Mouse (Mus musculus) C2C12 (cell line): ENCODE measurements around the gene Ank. TPM values are rescaled to one million over a fixed set of nuclear protein-coding genes. Genes with fewer than 3 reads are reported as not detected.

Experiments
- H3K27me3 ChIP-seq: one replicate; pipeline ENCODE4 v1.6.1; 2011; ENCODE audit not compliant: control insufficient read depth, insufficient read depth, insufficient read length
- H3K36me3 ChIP-seq: one replicate; pipeline ENCODE4 v1.6.1; 2011; ENCODE audit not compliant: control insufficient read depth, insufficient read depth
- H3K4me3 ChIP-seq: one replicate; pipeline ENCODE4 v1.5.1; 2011; ENCODE audit warnings: mild to moderate bottlenecking, control low read depth; ENCODE audit not compliant: poor library complexity, insufficient read depth, severe bottlenecking
- H3K79me2 ChIP-seq: one replicate; pipeline ENCODE4 v1.6.1; 2011; ENCODE audit not compliant: control insufficient read depth, insufficient read depth
- H3K79me3 ChIP-seq: one replicate; pipeline ENCODE4 v1.6.1; 2011; ENCODE audit warnings: low read depth, control low read depth
- H3ac ChIP-seq: one replicate; pipeline ENCODE3; 2011; ENCODE audit warnings: low read depth; ENCODE audit not compliant: control insufficient read depth, insufficient read length
- CEBPB ChIP-seq: IDR thresholded peaks from one replicate; pipeline ENCODE4 v1.6.1; 2011; ENCODE audit warnings: low read depth, mild to moderate bottlenecking, control low read depth, moderate library complexity
- CTCF ChIP-seq: IDR thresholded peaks from one replicate; pipeline ENCODE4 v1.5.1; 2011; ENCODE audit not compliant: control insufficient read depth, insufficient read depth, insufficient read length
- FOSL1 ChIP-seq: IDR thresholded peaks from one replicate; pipeline ENCODE4 v1.8.0; 2011; ENCODE audit warnings: mild to moderate bottlenecking, low read length; ENCODE audit not compliant: poor library complexity, insufficient read depth, severe bottlenecking
- MAX ChIP-seq: IDR thresholded peaks from one replicate; pipeline ENCODE4 v1.6.1; 2011; ENCODE audit warnings: mild to moderate bottlenecking, control low read depth
- MYOD1 ChIP-seq: IDR thresholded peaks from one replicate; pipeline ENCODE4 v1.6.1; 2011; ENCODE audit warnings: low read depth; ENCODE audit not compliant: control insufficient read depth, insufficient read length
- MYOG ChIP-seq: IDR thresholded peaks from one replicate; pipeline ENCODE4 v1.6.1; 2011; ENCODE audit not compliant: control insufficient read depth, insufficient read length; ENCODE audit errors: extremely low read depth
- USF1 ChIP-seq: IDR thresholded peaks from one replicate; pipeline ENCODE4 v1.6.1; 2011; ENCODE audit warnings: low read depth, mild to moderate bottlenecking, control low read depth, moderate library complexity
- polyA plus RNA-seq: library from polyadenylated mRNA; unstranded; fragments of >200 nt; fragmentation: generic; extraction: Trizol; gene quantifications from one replicate; pipeline ENCODE4 v1.2.1, GENCODE M21; 2012; ENCODE audit warnings: missing spikeins

Gene Ank
- polyA plus RNA-seq, 1 experiment = 292 TPM

DNA sequence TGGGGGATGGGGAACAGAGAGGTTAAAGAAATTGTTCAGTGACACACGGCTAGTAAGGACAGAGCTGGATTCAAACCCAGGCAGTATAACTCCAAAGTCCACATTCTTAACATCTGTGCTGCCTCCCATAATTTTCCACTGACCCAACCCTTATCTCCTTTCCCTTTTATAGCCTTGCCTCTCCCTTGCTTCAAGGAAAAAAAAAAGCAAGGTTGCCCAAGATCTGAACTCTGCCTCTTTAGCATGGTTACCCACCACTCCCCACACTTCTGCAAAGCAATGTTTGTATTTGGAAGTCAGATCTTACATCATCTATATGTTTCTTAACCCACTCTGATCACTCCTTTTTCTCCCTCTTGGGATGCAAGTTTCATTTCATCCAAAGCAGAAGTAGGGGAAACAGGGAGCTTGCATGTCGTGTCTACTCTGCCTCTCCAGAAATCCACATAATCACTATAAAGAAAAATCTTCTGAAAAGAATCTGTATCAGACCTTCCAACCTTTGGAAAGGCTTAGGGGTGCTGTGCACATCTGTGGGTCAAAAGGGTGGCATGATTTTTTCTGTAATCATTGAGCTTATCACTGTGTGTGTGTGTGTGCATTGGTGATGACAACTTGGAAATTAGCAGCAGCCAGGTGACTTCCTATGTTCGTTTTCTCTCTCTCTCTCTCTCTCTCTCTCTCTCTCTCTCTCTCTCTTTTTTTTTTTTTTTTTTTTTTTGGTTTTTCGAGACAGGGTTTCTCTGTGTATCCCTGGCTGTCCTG, 33.4 kb upstream of the Ank start:
- Histone ChIP-seq H3K79me3 (no peaks in the 10 kb centered on the region), H3K36me3 (no peaks in the 10 kb centered on the region), H3ac (no peak overlapping the region), H3K27me3 (no peaks in the 10 kb centered on the region), H3K79me2 (no peaks in the 10 kb centered on the region), H3K4me3 (no peak overlapping the region)
- TF ChIP-seq CTCF (no peak), MYOG (no peak), USF1 (no peak), MAX (no peak), CEBPB (no peak), FOSL1 (no peak), MYOD1 (no peak)

DNA sequence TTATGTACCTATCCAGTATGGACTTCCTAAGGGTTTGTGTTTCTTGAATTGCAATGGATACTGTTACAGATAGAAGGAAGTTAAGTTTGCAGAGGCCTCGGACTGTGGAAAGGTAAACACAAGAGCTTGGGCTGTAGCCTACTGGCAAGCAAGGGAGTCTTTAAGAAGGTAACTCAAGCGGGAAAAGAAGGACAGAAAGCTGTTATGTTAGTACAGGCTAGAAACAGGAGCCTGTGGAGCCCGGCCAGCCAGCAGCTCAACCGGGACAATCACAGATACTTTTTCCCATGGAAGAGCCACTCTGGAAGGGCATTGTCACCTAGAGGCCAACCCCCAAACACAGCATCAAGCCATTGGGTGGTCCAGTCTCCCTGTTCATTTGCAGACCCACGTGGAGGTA, 31.1 kb upstream of the Ank start:
- H3ac ChIP-seq = no peak overlapping the region
- H3K4me3 ChIP-seq = no peak overlapping the region
- no peaks in the 10 kb centered on the region for H3K79me3 ChIP-seq
- H3K27me3 ChIP-seq = no peaks in the 10 kb centered on the region
- TF ChIP-seq CEBPB (no peak), MYOD1 (no peak), USF1 (no peak), CTCF (no peak), FOSL1 (no peak), MYOG (no peak), MAX (no peak)
- no peaks in the 10 kb centered on the region for H3K36me3 ChIP-seq
- no peaks in the 10 kb centered on the region for H3K79me2 ChIP-seq

DNA sequence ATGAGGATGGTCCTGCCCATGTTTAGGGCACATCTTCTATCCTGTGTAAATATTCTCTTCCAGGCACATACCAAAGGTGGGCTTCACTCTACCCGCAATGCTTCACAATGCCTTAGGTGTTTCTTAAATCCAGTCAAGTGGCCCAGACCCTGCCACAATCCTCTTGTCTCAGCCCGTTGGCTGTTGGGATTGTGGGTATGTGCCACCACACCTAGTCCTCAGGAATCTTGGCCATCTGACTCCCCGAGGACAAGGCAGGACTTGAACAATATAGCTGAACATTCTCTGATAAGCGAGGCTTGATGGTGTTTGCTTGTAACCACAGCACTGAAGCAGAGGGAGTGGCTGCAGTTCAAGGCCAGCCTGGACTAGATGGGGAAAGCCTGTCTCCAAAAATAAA, 30.3 kb upstream of the Ank start:
- no peaks in the 10 kb centered on the region for H3K36me3 ChIP-seq
- no peaks in the 10 kb centered on the region for H3K27me3 ChIP-seq
- H3K4me3 ChIP-seq = no peak overlapping the region
- no peaks in the 10 kb centered on the region for H3K79me3 ChIP-seq
- TF ChIP-seq USF1 (no peak), MAX (no peak)
- no peak overlapping the region for H3ac ChIP-seq
- H3K79me2 ChIP-seq = no peaks in the 10 kb centered on the region

DNA sequence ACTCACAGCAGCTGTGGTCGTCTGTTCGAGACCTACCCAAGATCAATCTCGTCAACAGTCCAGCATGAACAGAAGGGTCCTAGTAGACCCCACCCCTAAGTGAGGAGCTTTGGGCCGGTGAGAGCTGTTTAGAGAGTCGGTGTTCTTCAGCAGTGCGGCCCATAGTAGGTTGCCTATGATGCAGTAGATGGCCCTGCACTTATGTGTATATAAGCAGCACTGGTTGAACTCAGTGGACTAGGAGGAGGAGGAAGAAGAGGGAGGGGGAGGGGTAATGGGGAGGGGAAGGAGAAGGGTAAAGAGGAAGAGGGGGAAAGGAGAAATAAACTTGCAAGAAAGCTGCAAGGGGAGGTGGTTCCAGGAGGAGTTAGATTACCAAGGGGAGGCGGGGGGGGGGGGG, 25.4 kb upstream of the Ank start:
- Histone ChIP-seq H3K4me3 (no peak overlapping the region), H3ac (no peak overlapping the region), H3K79me2 (no peaks in the 10 kb centered on the region), H3K27me3 (no peaks in the 10 kb centered on the region), H3K36me3 (no peaks in the 10 kb centered on the region), H3K79me3 (no peaks in the 10 kb centered on the region)
- TF ChIP-seq CEBPB = no peak
- no peak for TF ChIP-seq USF1
- no peak for TF ChIP-seq FOSL1
- TF ChIP-seq MAX = no peak
- no peak for TF ChIP-seq MYOD1

DNA sequence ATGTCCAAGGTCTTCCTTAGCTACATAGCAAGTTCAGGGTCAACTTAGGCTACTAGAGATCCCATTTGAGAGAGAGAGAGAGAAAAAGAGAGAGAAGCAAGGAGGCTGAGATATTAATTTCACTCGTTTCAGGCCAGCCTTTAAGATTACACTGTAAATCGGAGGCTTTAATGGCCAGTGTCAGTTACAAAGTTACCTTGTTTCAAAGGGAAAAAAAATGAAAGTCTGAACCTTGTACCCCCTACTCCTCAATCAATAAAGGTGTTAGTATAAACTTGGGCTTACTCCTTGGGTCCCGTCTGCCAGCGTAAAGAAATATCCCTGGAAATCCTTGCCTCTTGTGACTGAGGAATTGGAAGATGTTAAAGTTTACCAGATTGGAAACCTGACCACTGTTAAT, 24.9 kb upstream of the Ank start:
- no peaks in the 10 kb centered on the region for H3K36me3 ChIP-seq

DNA sequence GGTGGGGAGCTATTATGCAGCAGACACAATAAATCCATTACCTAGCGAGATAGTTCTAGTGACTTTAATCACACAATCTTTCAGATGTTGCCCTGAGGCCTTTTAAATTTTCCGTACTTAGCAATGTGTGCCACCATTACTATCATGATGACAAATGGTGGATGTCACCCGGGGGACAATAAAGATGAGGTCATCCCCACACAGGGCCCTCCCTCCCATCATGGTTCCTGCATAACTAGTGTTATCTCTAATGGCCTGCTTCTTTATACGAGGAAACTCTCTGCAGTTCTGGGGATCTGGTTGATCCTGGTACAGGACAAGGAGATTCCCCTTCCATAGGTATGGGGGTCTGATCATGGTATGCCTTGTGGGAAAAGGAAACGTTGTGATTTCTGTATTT, 24.5 kb upstream of the Ank start:
- H3K4me3 ChIP-seq = no peak overlapping the region
- TF ChIP-seq MAX (no peak), FOSL1 (no peak), MYOD1 (no peak)
- no peaks in the 10 kb centered on the region for H3K27me3 ChIP-seq
- H3K79me2 ChIP-seq = no peaks in the 10 kb centered on the region
- no peak overlapping the region for H3ac ChIP-seq
- H3K79me3 ChIP-seq = no peaks in the 10 kb centered on the region
- H3K36me3 ChIP-seq = no peaks in the 10 kb centered on the region

More for the DNA sequence above, 24.9 kb upstream of the Ank start:
- H3K79me3 ChIP-seq = no peaks in the 10 kb centered on the region
- H3K4me3 ChIP-seq = no peak overlapping the region
- no peak for TF ChIP-seq USF1
- no peak for TF ChIP-seq MAX
- TF ChIP-seq MYOG = no peak
- TF ChIP-seq MYOD1 = no peak
- TF ChIP-seq CEBPB = no peak
- TF ChIP-seq CTCF = no peak
- TF ChIP-seq FOSL1 = no peak
- no peak overlapping the region for H3ac ChIP-seq
- H3K79me2 ChIP-seq = no peaks in the 10 kb centered on the region
- no peaks in the 10 kb centered on the region for H3K27me3 ChIP-seq
